Comparison of ENCODE assay signal across 25 mouse cellular contexts in genomic region chr9:44024096-44024495, GRCm38 (mm10). TPM values are rescaled to one million over a fixed set of nuclear protein-coding genes. Genes with fewer than 3 reads are reported as not detected.
DNase-seq lines count a peak whose midpoint lies in the region; ATAC-seq and TF ChIP-seq lines count a peak whose summit lies in the region.
"Had no signal": no experiment of that assay in that cellular context is flagged by ENCODE, and none has a peak within 500 bp of the region (broad histone marks: within the 10 kb centered on the region; RNA-seq: fewer than 3 reads in every experiment).

No protein-coding gene starts in this region.

- 0 out of 2 replicates have a peak, but pooled peaks have one; percentile 31 for ATAC-seq in megakaryocyte progenitor cell, adult 5-6 weeks (replicated peaks; ENCODE audit: poor library complexity)
- ATAC-seq: forebrain, embryonic 14.5 days; forebrain, postnatal 0 days; hindbrain, embryonic 16.5 days; inflammation-experienced regulatory T-cells, adult 6 months; intestine, embryonic 16.5 days had no signal

- TF ChIP-seq CTCF in thymus, adult 2 months (IDR thresholded peaks at IDR 0.05; ENCODE audit: borderline replicate concordance, control insufficient read depth, extremely low read depth, insufficient read depth, low read length, poor library complexity) = no peak

- no peaks in the 10 kb centered on the region for H3K27me3 ChIP-seq in thymus, adult 2 months (ENCODE audit: control insufficient read depth, insufficient read depth, low read length)
- H3K27me3 ChIP-seq: embryonic facial prominence, embryonic 12.5 days; embryonic facial prominence, embryonic 15.5 days; hindbrain, embryonic 13.5 days had no signal

- no peak for DNase-seq in thymus, adult 2 months
- DNase-seq in thymus, postnatal 25 days = no peak
- peak; percentile 65 for DNase-seq in CD4-positive helper T cell, adult 2 months (ENCODE audit: low read depth, low spot score)
- DNase-seq in right cerebral cortex, adult 2 months (ENCODE audit: low spot score in 2 of 2) = no peak
- DNase-seq in urinary bladder, adult 2 months (ENCODE audit: low spot score) = no peak
- DNase-seq: adrenal gland, adult 2 months; adrenal gland, postnatal 14 days; cerebellum, adult 11 months; cerebellum, adult 2 months; cerebellum, adult 9-11 months; cerebellum, postnatal 25 days; forebrain, postnatal 0 days; gastrocnemius, postnatal 25 days; heart, postnatal 36 days had no signal

- H3K4me1 ChIP-seq in thymus, adult 2 months (replicated peaks; ENCODE audit: control insufficient read depth, insufficient read depth, low read length) = peaks cover 54% of the 10 kb centered on the region
- H3K4me1 ChIP-seq: embryonic facial prominence, embryonic 12.5 days; embryonic facial prominence, embryonic 15.5 days; hindbrain, embryonic 13.5 days had no signal

- peak overlapping the region; percentile 97 for H3K27ac ChIP-seq in thymus, adult 2 months (ENCODE audit: control insufficient read depth, insufficient read depth, low read length)
- H3K27ac ChIP-seq: embryonic facial prominence, embryonic 12.5 days; embryonic facial prominence, embryonic 15.5 days; hindbrain, embryonic 10.5 days; hindbrain, embryonic 13.5 days had no signal

- TF ChIP-seq POLR2A in thymus, adult 2 months (IDR thresholded peaks at IDR 0.05; ENCODE audit: control insufficient read depth, extremely low read depth, insufficient read depth, low read length, poor library complexity) = no peak

- no peaks in the 10 kb centered on the region for H3K36me3 ChIP-seq in thymus, adult 2 months (ENCODE audit: control insufficient read depth, insufficient read depth, low read length)
- H3K36me3 ChIP-seq: embryonic facial prominence, embryonic 12.5 days; embryonic facial prominence, embryonic 15.5 days; hindbrain, embryonic 10.5 days; hindbrain, embryonic 13.5 days had no signal

- 6% methylated on average over 3 of the region's 3 CpGs for WGBS in thymus, adult 2 months

- no peak overlapping the region for H3K4me3 ChIP-seq in thymus, adult 2 months (ENCODE audit: control insufficient read depth, insufficient read depth, low read length)
- H3K4me3 ChIP-seq: embryonic facial prominence, embryonic 12.5 days; embryonic facial prominence, embryonic 15.5 days; hindbrain, embryonic 10.5 days; hindbrain, embryonic 13.5 days had no signal

RNA-seq across cellular contexts. Expression of gene Thy1, which starts 19.1 kb away (rescaled TPM):
- 3,068 and 3,478 TPM in 2 replicates for polyA plus RNA-seq in thymus, adult 2 months (2012; rRNA removed)
- total RNA-seq in megakaryocyte progenitor cell, adult 5-6 weeks (2015) = 0.32 and 1.1 TPM in 2 replicates
- total RNA-seq in megakaryocyte progenitor cell, adult 5-6 weeks (2017) = 0.21 and 1.2 TPM in 2 replicates
- polyA plus RNA-seq in urinary bladder, adult 2 months (2012; rRNA removed) = 93.6 and 128 TPM in 2 replicates
- polyA plus RNA-seq: C2C12; forebrain, embryonic 11.5 days had no signal

RNA-seq across cellular contexts. Expression of gene Usp2, which starts 42.7 kb away (rescaled TPM):
- 4.5 and 6.8 TPM in 2 replicates for polyA plus RNA-seq in thymus, adult 2 months (2012; rRNA removed)
- total RNA-seq in megakaryocyte progenitor cell, adult 5-6 weeks (2015) = 5.5 and 16.4 TPM in 2 replicates
- total RNA-seq in megakaryocyte progenitor cell, adult 5-6 weeks (2017) = 2.5 and 5.3 TPM in 2 replicates
- 5.8 and 12.5 TPM in 2 replicates for polyA plus RNA-seq in urinary bladder, adult 2 months (2012; rRNA removed)

Comparison
In these comparisons a context has a peak if more than half of its experiments do, and no peak if none do; other contexts are left out.
1. RNA of gene Thy1, which starts 19.1 kb away (polyA plus RNA-seq): 3,068 to 3,478 TPM in thymus, adult 2 months; 93.6 to 128 TPM in urinary bladder, adult 2 months; every median in the first group is over 10 times any median in the second.